Mouse (Mus musculus) MEL (cell line): ENCODE data around the gene Cacng2. TPM values are rescaled to one million over a fixed set of nuclear protein-coding genes. Genes with fewer than 3 reads are reported as not detected.
A peak's percentile ranks its signal among the peaks of the same experiment; 100 is the strongest.

Experiments used
- DNase-seq: peaks from one replicate; pipeline ENCODE4 v3.0.0; 2011; ENCODE audit warnings: low read depth, low spot score
- H3K27ac ChIP-seq: 2 replicates; pipeline ENCODE4 v1.5.1; 2012; ENCODE audit warnings: low read depth, mild to moderate bottlenecking, control low read depth, low read length, moderate library complexity; ENCODE audit not compliant: control insufficient read depth
- H3K27me3 ChIP-seq, 2 experiments: fragments of 150-350 bp in 1 of 2; sonication (generic) in 1 of 2; 2 replicates each; pipeline ENCODE4 v1.6.1; 2012; ENCODE audit warnings: low read length in 2 of 2, mild to moderate bottlenecking in 2 of 2, improper control_type of control experiment in 1 of 2, moderate library complexity in 1 of 2; ENCODE audit not compliant: insufficient read depth in 2 of 2, control insufficient read depth in 1 of 2
- H3K36me3 ChIP-seq, 2 experiments: 2 replicates each; pipeline ENCODE4 v1.6.1; 2012 to 2014; ENCODE audit warnings: low read length in 2 of 2, improper control_type of control experiment in 1 of 2, inconsistent platforms in 1 of 2, mild to moderate bottlenecking in 1 of 2; ENCODE audit not compliant: insufficient read depth in 2 of 2, control insufficient read depth in 1 of 2
- H3K4me1 ChIP-seq, 2 experiments: fragments of 150-350 bp in 1 of 2; sonication (generic) in 1 of 2; 2 replicates each; pipeline ENCODE4 v1.6.1; 2012; ENCODE audit warnings: low read length in 2 of 2, improper control_type of control experiment in 1 of 2, mild to moderate bottlenecking in 1 of 2; ENCODE audit not compliant: insufficient read depth in 2 of 2, control insufficient read depth in 1 of 2
- H3K4me3 ChIP-seq, 2 experiments: fragments of 150-350 bp in 1 of 2; sonication (generic) in 1 of 2; 2 replicates each; pipeline ENCODE4 v1.5.1; 2012; ENCODE audit warnings: low read depth in 2 of 2, low read length in 2 of 2, mild to moderate bottlenecking in 2 of 2, moderate library complexity in 2 of 2, control low read depth in 1 of 2, improper control_type of control experiment in 1 of 2; ENCODE audit not compliant: control insufficient read depth in 1 of 2, insufficient read depth in 1 of 2
- H3K79me2 ChIP-seq: 2 replicates; pipeline ENCODE4 v1.6.1; 2012; ENCODE audit warnings: mild to moderate bottlenecking, low read length, moderate library complexity; ENCODE audit not compliant: control insufficient read depth, poor library complexity, insufficient read depth
- H3K9ac ChIP-seq: 2 replicates; pipeline ENCODE4 v1.6.1; 2012; ENCODE audit warnings: low read depth, mild to moderate bottlenecking, control low read depth, low read length, moderate library complexity; ENCODE audit not compliant: control insufficient read depth, poor library complexity, severe bottlenecking
- H3K9me3 ChIP-seq: fragments of 150-350 bp; sonication (generic); replicated peaks from 2 replicates; pipeline ENCODE4 v1.6.1; 2012; ENCODE audit warnings: mild to moderate bottlenecking, low read length, improper control_type of control experiment, moderate library complexity; ENCODE audit not compliant: insufficient read depth
- BHLHE40 ChIP-seq: IDR thresholded peaks from 2 replicates; pipeline ENCODE4 v1.6.1; 2012; ENCODE audit warnings: low read depth, mild to moderate bottlenecking, inconsistent platforms, low read length, improper control_type of control experiment, borderline replicate concordance
- CHD1 ChIP-seq: IDR thresholded peaks from 2 replicates; pipeline ENCODE4 v1.6.1; 2012; ENCODE audit warnings: low read depth, mild to moderate bottlenecking, inconsistent platforms, low read length, improper control_type of control experiment
- CHD2 ChIP-seq: IDR thresholded peaks from 2 replicates; pipeline ENCODE4 v1.6.1; 2011; ENCODE audit warnings: low read length, improper control_type of control experiment
- E2F4 ChIP-seq: IDR thresholded peaks from 2 replicates; pipeline ENCODE4 v1.6.1; 2011; ENCODE audit warnings: low read depth, low read length, improper control_type of control experiment, borderline replicate concordance
- ELF1 ChIP-seq: IDR thresholded peaks from 2 replicates; pipeline ENCODE4 v1.6.1; 2014; ENCODE audit warnings: low read depth, mild to moderate bottlenecking, inconsistent platforms, low read length, improper control_type of control experiment, moderate library complexity
- EP300 ChIP-seq, 2 experiments: IDR thresholded peaks; 2 replicates each; pipeline ENCODE4 v1.6.1; 2011; ENCODE audit warnings: improper control_type of control experiment in 2 of 2, low read length in 2 of 2, low read depth in 1 of 2, mild to moderate bottlenecking in 1 of 2
- ETS1 ChIP-seq: IDR thresholded peaks from 2 replicates; pipeline ENCODE4 v1.6.1; 2012; ENCODE audit warnings: low read depth, mild to moderate bottlenecking, inconsistent platforms, low read length, improper control_type of control experiment, moderate library complexity
- GABPA ChIP-seq: IDR thresholded peaks from 2 replicates; pipeline ENCODE4 v1.6.1; 2012; ENCODE audit warnings: low read depth, mild to moderate bottlenecking, inconsistent platforms, low read length, improper control_type of control experiment, moderate library complexity
- GATA1 ChIP-seq: IDR thresholded peaks from 2 replicates; pipeline ENCODE4 v1.6.1; 2011; ENCODE audit warnings: low read depth, low read length, improper control_type of control experiment
- HCFC1 ChIP-seq: IDR thresholded peaks from 2 replicates; pipeline ENCODE4 v1.6.1; 2012; ENCODE audit warnings: low read depth, mild to moderate bottlenecking, inconsistent platforms, low read length, improper control_type of control experiment, moderate library complexity
- MAFK ChIP-seq: IDR thresholded peaks from 2 replicates; pipeline ENCODE4 v1.6.1; 2011; ENCODE audit warnings: low read depth, mild to moderate bottlenecking, low read length, improper control_type of control experiment, borderline replicate concordance
- MAX ChIP-seq: IDR thresholded peaks from 2 replicates; pipeline ENCODE4 v1.6.1; 2011; ENCODE audit warnings: low read length, improper control_type of control experiment
- MAZ ChIP-seq: IDR thresholded peaks from 2 replicates; pipeline ENCODE4 v1.6.1; 2012; ENCODE audit warnings: low read depth, mild to moderate bottlenecking, inconsistent platforms, low read length, improper control_type of control experiment
- NELFE ChIP-seq: IDR thresholded peaks from 2 replicates; pipeline ENCODE4 v1.6.1; 2011; ENCODE audit warnings: low read depth, low read length, improper control_type of control experiment
- NRF1 ChIP-seq: IDR thresholded peaks from 2 replicates; pipeline ENCODE4 v1.6.1; 2014; ENCODE audit warnings: low read depth, mild to moderate bottlenecking, inconsistent platforms, low read length, improper control_type of control experiment, moderate library complexity; ENCODE audit not compliant: poor library complexity, insufficient read depth, severe bottlenecking
- POLR2A ChIP-seq, 2 experiments: IDR thresholded peaks; 2 replicates each; pipeline ENCODE4 v1.6.1; 2011 to 2012; ENCODE audit warnings: low read length in 2 of 2, mild to moderate bottlenecking in 2 of 2, control low read depth in 1 of 2, improper control_type of control experiment in 1 of 2, low read depth in 1 of 2, moderate library complexity in 1 of 2; ENCODE audit not compliant: control insufficient read depth in 1 of 2, insufficient read depth in 1 of 2, poor library complexity in 1 of 2
- POLR2AphosphoS2 ChIP-seq: IDR thresholded peaks from 2 replicates; pipeline ENCODE4 v1.6.1; 2011; ENCODE audit warnings: low read length, improper control_type of control experiment
- POLR2AphosphoS5 ChIP-seq: IDR thresholded peaks from 2 replicates; pipeline ENCODE4 v1.6.1; 2012; ENCODE audit warnings: low read depth, borderline replicate concordance, mild to moderate bottlenecking, inconsistent platforms, low read length, moderate library complexity, mixed read lengths
- RCOR1 ChIP-seq: IDR thresholded peaks from 2 replicates; pipeline ENCODE4 v1.6.1; 2012; ENCODE audit warnings: low read depth, mild to moderate bottlenecking, inconsistent platforms, low read length, improper control_type of control experiment
- SMC3 ChIP-seq: IDR thresholded peaks from 2 replicates; pipeline ENCODE4 v1.6.1; 2011; ENCODE audit warnings: low read depth, low read length, improper control_type of control experiment
- TBP ChIP-seq: IDR thresholded peaks from 2 replicates; pipeline ENCODE4 v1.8.0; 2011; ENCODE audit warnings: low read depth, low read length, improper control_type of control experiment
- USF1 ChIP-seq: IDR thresholded peaks from 2 replicates; pipeline ENCODE4 v1.6.1; 2014; ENCODE audit warnings: low read depth, mild to moderate bottlenecking, inconsistent platforms, low read length, improper control_type of control experiment, moderate library complexity
- ZKSCAN1 ChIP-seq: IDR thresholded peaks from 2 replicates; pipeline ENCODE4 v1.6.1; 2012; ENCODE audit warnings: low read depth, mild to moderate bottlenecking, inconsistent platforms, low read length, improper control_type of control experiment, moderate library complexity
- ZMIZ1 ChIP-seq: IDR thresholded peaks from 2 replicates; pipeline ENCODE4 v1.6.1; 2012; ENCODE audit warnings: low read depth, mild to moderate bottlenecking, inconsistent platforms, low read length, improper control_type of control experiment, moderate library complexity
- polyA plus RNA-seq, 2 experiments: library from polyadenylated mRNA; stranded (reverse) in 1 of 2; unstranded in 1 of 2; fragments of >175 nt in 1 of 2; fragments of >200 nt in 1 of 2; gene quantifications; 2 replicates each; pipeline versions ENCODE4 v1.2.1 to v1.2.4; 2012; ENCODE audit warnings: low replicate concordance in 2 of 2, low read depth in 1 of 2; ENCODE audit not compliant: insufficient read length in 2 of 2, insufficient read depth in 1 of 2, missing spikeins in 1 of 2
- total RNA-seq: library from RNA; depleted of rRNA; stranded (reverse); fragments of 300-350 nt; gene quantifications from 2 replicates; pipeline ENCODE4 v1.2.3, GENCODE M21; 2012

Gene Cacng2
- total and polyA plus RNA-seq, 3 experiments, result not detected

DNA sequence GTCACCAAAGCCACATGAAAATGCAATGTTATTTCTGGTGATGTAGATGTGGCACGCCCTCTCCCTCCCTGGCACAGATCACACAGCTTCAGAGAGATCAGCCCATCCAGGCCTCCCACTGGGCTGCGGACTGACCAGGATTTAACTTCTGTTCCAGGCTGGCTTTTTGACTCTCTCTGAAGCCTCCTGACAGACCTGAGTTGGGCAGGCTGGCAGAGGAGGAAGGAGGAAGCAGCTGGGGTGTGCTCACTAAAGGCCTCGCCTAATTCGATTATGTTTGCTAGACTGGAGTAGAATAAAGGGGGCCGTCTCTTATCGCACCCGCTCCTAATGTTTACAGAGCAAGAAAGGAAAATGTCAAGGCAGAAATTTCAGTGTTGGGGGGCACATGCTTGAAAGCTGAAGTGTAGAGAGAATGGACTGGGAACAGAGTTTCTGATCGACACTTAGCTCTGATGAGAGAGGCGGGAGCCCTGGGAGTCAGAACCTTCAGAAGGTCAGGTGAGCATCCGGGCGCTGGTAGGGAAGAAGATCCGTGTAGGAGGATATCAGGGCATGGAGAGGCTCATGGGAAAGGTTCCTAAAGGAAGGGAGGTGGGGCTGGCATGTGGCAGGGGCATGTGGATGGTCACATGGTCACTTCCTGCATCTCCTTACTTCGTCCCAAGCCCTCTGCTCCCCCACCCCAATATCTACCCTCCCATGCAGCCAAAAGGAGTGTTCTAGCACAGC, 36.8 kb downstream of the Cacng2 start:
- Histone ChIP-seq H3K79me2 (no peaks in the 10 kb centered on the region), H3K9ac (no peak overlapping the region)
- peak; percentile 2 for DNase-seq
- TF ChIP-seq MAX, result no peak
- TF ChIP-seq GABPA, result no peak
- no peak for TF ChIP-seq MAFK
- TF ChIP-seq BHLHE40, result no peak
- TF ChIP-seq USF1, result no peak
- TF ChIP-seq ZMIZ1, result no peak
- no peak for TF ChIP-seq CHD2
- no peak for TF ChIP-seq HCFC1
- no peak for TF ChIP-seq POLR2A (IDR thresholded peaks at IDR 0.05; ENCODE audit: control insufficient read depth in 1 of 2, insufficient read depth in 1 of 2, low read depth in 1 of 2, low read length in 2 of 2, poor library complexity in 1 of 2)
- TF ChIP-seq NELFE, result no peak
- no peak for TF ChIP-seq SMC3
- no peak for TF ChIP-seq POLR2AphosphoS5
- no peak for TF ChIP-seq NRF1
- TF ChIP-seq E2F4, result no peak
- TF ChIP-seq ZKSCAN1, result no peak
- TF ChIP-seq MAZ, result no peak
- no peak for TF ChIP-seq EP300 (IDR thresholded peaks at IDR 0.05; ENCODE audit: low read depth in 1 of 2, low read length in 2 of 2)
- TF ChIP-seq, all 39 proteins: peak for 0
- Histone ChIP-seq H3K4me1 (peaks cover 0 to 5% of the 10 kb centered on the region in 2 experiments; a peak in 1 of 4 replicates), H3K4me3 (no peak overlapping the region), H3K27ac (no peak overlapping the region), H3K27me3 (no peaks in the 10 kb centered on the region), H3K9me3 (no peaks in the 10 kb centered on the region), H3K36me3 (no peaks in the 10 kb centered on the region)

DNA sequence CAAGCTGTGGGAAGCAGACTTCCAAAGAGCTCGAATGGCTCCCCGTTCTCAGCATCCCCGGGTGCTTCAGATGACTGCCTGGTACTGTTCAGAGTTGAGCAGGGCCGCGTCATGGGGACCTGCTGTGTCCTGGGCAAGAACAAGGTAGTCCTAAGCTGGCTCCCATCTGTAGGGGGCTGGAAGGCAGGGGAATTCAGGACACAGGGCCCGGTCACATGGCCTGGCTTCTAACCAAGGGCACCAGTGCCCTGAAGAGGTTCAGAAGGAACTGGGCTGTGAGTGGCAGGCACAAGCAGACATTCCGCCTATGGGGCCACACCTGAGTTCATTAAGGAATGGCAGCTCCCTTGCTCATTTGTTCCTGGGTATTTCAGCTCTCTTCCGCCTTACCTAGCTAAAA, 37.7 kb downstream of the Cacng2 start:
- Histone ChIP-seq H3K4me3 (no peak overlapping the region), H3K27me3 (no peaks in the 10 kb centered on the region), H3K4me1 (peaks cover 0 to 5% of the 10 kb centered on the region in 2 experiments; a peak in 1 of 4 replicates), H3K79me2 (no peaks in the 10 kb centered on the region), H3K9me3 (no peaks in the 10 kb centered on the region), H3K27ac (no peak overlapping the region), H3K9ac (no peak overlapping the region), H3K36me3 (no peaks in the 10 kb centered on the region)
- peak; percentile 3 for DNase-seq
- TF ChIP-seq GATA1, result no peak
- TF ChIP-seq RCOR1, result no peak
- TF ChIP-seq ETS1, result no peak
- TF ChIP-seq POLR2AphosphoS2, result no peak
- no peak for TF ChIP-seq HCFC1
- no peak for TF ChIP-seq POLR2A (IDR thresholded peaks at IDR 0.05; ENCODE audit: control insufficient read depth in 1 of 2, insufficient read depth in 1 of 2, low read depth in 1 of 2, low read length in 2 of 2, poor library complexity in 1 of 2)
- no peak for TF ChIP-seq ELF1
- TF ChIP-seq E2F4, result no peak
- no peak for TF ChIP-seq TBP
- no peak for TF ChIP-seq CHD1
